Mouse (Mus musculus): ENCODE measurements at regions not wholly inside any gene's neighbourhood (a gene's known extent, or its start where the extent isn't known, plus 50 kb on each side); places are given as distances from the start of the nearest gene placed in this dataset.

DNA sequence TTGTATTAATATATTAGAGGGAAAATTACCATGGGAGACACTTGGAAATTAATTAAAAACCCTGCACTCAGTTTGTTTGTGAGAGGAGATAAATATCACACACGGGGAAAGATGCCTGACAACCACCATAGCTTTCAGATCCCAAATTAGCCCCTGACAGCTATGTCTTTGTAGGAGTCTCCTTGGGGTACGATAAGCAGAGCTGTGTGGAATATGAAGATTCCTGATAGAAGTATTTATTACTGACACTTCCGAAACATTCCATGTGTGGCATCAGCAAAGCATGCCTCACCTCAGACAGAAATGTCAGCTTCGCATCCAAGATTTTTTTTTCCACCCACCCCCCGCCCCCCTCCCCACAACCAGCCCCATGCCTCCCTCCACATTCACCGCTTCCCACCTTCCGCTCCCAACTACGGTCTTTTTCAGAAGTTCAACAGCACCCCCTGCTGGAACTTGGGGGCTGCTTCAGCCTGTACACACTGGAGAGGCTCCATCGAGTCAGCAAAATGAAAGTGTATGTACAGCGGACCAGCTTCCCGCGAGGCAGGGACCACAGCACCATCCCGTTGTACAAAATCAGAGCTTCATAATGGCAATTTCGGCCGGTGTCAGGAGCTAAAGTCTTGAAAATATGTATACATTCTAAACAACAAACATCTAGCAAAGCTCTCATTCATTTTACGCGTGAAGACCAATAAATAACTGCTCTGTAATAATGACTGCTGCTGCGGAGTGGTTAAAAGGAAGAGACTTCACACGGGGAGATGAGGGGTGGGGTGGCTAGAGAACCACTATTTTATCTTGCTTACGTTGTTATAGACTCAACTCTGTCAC lies 66.7 kb downstream of the Rwdd3 start:
- peak overlapping the region; percentile 19 for H3K4me3 ChIP-seq
- H3K4me1 ChIP-seq = peaks cover 19% of the 10 kb centered on the region
- H3K4me2 ChIP-seq (replicated peaks) = peak overlapping the region; percentile 40
- peak; percentile 98 for ATAC-seq (replicated peaks)
- H3K27me3 ChIP-seq = no peaks in the 10 kb centered on the region
- no peaks in the 10 kb centered on the region for H3K9me3 ChIP-seq
- no peaks in the 10 kb centered on the region for H3K36me3 ChIP-seq
- 23% methylated on average over 19 of the region's 20 CpGs for WGBS
- H3K9ac ChIP-seq (replicated peaks) = 0 out of 2 replicates have a peak overlapping the region, but pooled peaks have one; percentile 10
- H3K27ac ChIP-seq (replicated peaks) = peak overlapping the region; percentile 74

DNA sequence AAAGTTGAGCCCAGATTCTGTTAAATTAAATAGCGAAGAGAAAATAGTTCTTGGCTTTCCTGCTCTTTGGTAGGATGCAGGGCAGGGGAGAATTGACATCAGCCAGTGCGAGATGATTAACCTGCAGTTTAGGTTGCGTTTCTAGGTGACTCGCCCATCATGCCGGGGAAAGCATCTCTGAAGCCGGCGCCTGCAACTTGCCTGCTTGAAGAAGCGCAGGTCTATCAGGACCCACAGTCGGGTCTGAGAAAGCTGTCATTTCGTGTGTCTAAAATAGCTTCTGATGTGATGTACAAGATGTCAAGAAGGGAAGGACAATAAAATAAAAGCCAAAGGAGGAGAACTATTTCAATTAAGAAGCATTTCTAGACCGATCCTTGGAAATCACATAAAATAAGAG lies 68.6 kb downstream of the Rwdd3 start:
- no peak overlapping the region; the same call in 1 of the 2 replicates for H3K4me2 ChIP-seq (replicated peaks)
- no peaks in the 10 kb centered on the region for H3K9me3 ChIP-seq
- H3K27me3 ChIP-seq = no peaks in the 10 kb centered on the region
- H3K27ac ChIP-seq (replicated peaks) = peak overlapping the region; percentile 69
- H3K36me3 ChIP-seq = no peaks in the 10 kb centered on the region
- no peak for ATAC-seq (replicated peaks)
- peaks cover 19% of the 10 kb centered on the region for H3K4me1 ChIP-seq
- H3K4me3 ChIP-seq = no peak overlapping the region
- WGBS = 60% methylated on average over 11 of the region's 11 CpGs
- no peak overlapping the region for H3K9ac ChIP-seq (replicated peaks)

DNA sequence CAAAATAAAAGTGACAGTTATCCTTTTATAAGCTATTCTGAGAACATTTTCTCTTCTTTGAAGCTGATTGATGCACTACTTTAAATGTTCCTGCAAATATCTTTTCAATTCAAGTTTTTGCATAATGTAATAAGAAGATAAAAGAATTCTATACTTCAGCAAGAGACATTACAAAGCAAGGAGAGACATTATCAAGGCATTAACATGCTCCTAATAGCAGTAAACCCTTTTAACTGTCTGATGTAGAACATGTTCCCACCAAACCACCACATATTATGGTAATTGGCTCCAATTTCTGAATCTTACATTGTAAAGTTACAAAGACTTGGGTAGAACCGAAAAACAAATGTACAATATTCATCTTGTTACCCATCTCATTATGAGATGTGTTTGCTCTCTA lies 69.4 kb downstream of the Rwdd3 start:
- no peak for ATAC-seq (replicated peaks)
- no peak overlapping the region for H3K4me2 ChIP-seq (replicated peaks)
- H3K4me3 ChIP-seq = no peak overlapping the region
- 59% methylated on average over 1 of the region's 1 CpGs for WGBS
- no peaks in the 10 kb centered on the region for H3K27me3 ChIP-seq
- peaks cover 19% of the 10 kb centered on the region for H3K4me1 ChIP-seq
- H3K36me3 ChIP-seq = no peaks in the 10 kb centered on the region
- no peaks in the 10 kb centered on the region for H3K9me3 ChIP-seq
- peak overlapping the region; percentile 69 for H3K27ac ChIP-seq (replicated peaks)
- no peak overlapping the region for H3K9ac ChIP-seq (replicated peaks)

- Histone ChIP-seq H3K27ac (replicated peaks) (no peak overlapping the region), H3K4me3 (no peak overlapping the region), H3K36me3 (no peaks in the 10 kb centered on the region), H3K4me2 (replicated peaks) (no peak overlapping the region), H3K9me3 (no peaks in the 10 kb centered on the region), H3K4me1 (peaks cover 19% of the 10 kb centered on the region), H3K27me3 (no peaks in the 10 kb centered on the region), H3K9ac (replicated peaks) (no peak overlapping the region)
- no peak for ATAC-seq (replicated peaks)
- 42% methylated on average over 8 of the region's 8 CpGs for WGBS
Measured at GRCm38 (mm10) chr3:121100211-121100860, 71.2 kb downstream of the Rwdd3 start.

DNA sequence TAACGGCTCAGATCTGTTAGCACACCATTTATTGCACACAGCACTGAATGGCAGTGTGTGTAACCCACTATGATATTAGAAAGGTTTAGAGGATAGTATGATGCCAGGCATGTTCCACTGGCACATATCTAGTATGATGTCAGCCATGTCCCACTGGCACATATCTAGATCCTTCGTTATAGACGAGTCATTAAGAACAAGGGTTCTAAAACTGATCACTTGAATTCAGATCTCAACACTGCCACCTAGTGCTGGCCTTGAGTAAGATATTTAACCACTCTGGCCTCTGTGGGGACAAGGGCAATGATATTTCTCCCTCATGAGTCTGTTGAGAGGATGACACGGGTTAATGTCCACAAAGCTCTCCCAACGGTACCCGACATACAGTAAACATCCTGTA lies 78.0 kb downstream of the Rwdd3 start:
- H3K4me2 ChIP-seq (replicated peaks) = no peak overlapping the region
- H3K27me3 ChIP-seq = no peaks in the 10 kb centered on the region
- 0 out of 2 replicates have a peak, but pooled peaks cover 3% of the 10 kb centered on the region for H3K4me1 ChIP-seq
- no peak overlapping the region for H3K9ac ChIP-seq (replicated peaks)
- WGBS = 46% methylated on average over 6 of the region's 6 CpGs
- 0 out of 2 replicates have a peak, but pooled peaks have one; percentile 11 for ATAC-seq (replicated peaks)
- no peak overlapping the region for H3K4me3 ChIP-seq
- H3K27ac ChIP-seq (replicated peaks) = no peak overlapping the region
- H3K9me3 ChIP-seq = no peaks in the 10 kb centered on the region
- no peaks in the 10 kb centered on the region for H3K36me3 ChIP-seq

GRCm38 (mm10) chr3:121088724-121089123 lies 82.8 kb downstream of the Rwdd3 start:
- H3K9me3 ChIP-seq = no peaks in the 10 kb centered on the region
- no peak overlapping the region for H3K4me3 ChIP-seq
- no peaks in the 10 kb centered on the region for H3K36me3 ChIP-seq
- H3K4me1 ChIP-seq = 0 out of 2 replicates have a peak, but pooled peaks cover 4% of the 10 kb centered on the region
- ATAC-seq (replicated peaks) = no peak
- WGBS = 52% methylated on average over 5 of the region's 5 CpGs
- no peak overlapping the region for H3K27ac ChIP-seq (replicated peaks)
- H3K27me3 ChIP-seq = no peaks in the 10 kb centered on the region
- no peak overlapping the region for H3K9ac ChIP-seq (replicated peaks)
- H3K4me2 ChIP-seq (replicated peaks) = no peak overlapping the region

- no peak overlapping the region for H3K4me2 ChIP-seq (replicated peaks)
- 76% methylated on average over 5 of the region's 5 CpGs for WGBS
- H3K36me3 ChIP-seq = no peaks in the 10 kb centered on the region
- H3K27me3 ChIP-seq = no peaks in the 10 kb centered on the region
- no peaks in the 10 kb centered on the region for H3K9me3 ChIP-seq
- ATAC-seq (replicated peaks) = no peak
- H3K4me3 ChIP-seq = no peak overlapping the region
- no peaks in the 10 kb centered on the region for H3K4me1 ChIP-seq
- H3K27ac ChIP-seq (replicated peaks) = no peak overlapping the region
- H3K9ac ChIP-seq (replicated peaks) = no peak overlapping the region
Measured at GRCm38 (mm10) chr3:121068676-121069075, 102.8 kb downstream of the Rwdd3 start.

DNA sequence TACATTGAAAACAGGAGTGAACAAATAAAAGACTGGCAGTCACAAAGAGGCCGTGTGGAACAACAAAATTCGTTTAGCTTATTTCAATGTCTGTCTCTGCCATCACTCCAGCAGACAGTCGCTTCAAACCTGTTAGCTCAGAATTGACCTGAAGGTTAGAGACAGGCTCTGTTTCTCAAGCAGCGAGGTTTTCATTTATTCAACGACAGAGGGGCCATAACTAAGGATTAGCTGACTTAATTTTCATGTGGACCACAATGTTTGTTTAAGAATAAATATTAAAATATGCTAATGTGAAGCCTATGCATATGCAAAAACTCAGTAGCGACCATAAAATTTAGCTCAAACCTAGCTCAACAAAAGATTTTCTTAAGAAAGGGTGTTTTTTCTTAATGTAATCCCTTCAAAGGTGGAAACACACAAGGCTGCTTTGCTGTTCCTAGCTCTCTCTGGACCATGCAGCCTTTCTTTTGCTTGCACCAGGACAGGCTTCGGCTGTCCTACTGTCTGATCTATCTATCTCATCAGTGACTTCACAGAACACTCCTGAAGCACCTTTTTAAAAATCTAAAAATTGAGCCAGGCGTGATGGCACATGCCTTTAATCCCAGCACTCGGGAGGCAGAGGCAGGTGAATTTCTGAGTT lies 135.5 kb downstream of the Rwdd3 start:
- Histone ChIP-seq H3K4me2 (replicated peaks) (no peak overlapping the region), H3K9me3 (no peaks in the 10 kb centered on the region), H3K9ac (replicated peaks) (no peak overlapping the region), H3K36me3 (no peaks in the 10 kb centered on the region), H3K27ac (replicated peaks) (peak overlapping the region; percentile 42; the same call in 1 of the 2 replicates), H3K27me3 (no peaks in the 10 kb centered on the region), H3K4me3 (no peak overlapping the region), H3K4me1 (no peaks in the 10 kb centered on the region; the same call in 1 of the 2 replicates)
- 34% methylated on average over 9 of the region's 9 CpGs for WGBS
- ATAC-seq (replicated peaks) = peak; percentile 53

DNA sequence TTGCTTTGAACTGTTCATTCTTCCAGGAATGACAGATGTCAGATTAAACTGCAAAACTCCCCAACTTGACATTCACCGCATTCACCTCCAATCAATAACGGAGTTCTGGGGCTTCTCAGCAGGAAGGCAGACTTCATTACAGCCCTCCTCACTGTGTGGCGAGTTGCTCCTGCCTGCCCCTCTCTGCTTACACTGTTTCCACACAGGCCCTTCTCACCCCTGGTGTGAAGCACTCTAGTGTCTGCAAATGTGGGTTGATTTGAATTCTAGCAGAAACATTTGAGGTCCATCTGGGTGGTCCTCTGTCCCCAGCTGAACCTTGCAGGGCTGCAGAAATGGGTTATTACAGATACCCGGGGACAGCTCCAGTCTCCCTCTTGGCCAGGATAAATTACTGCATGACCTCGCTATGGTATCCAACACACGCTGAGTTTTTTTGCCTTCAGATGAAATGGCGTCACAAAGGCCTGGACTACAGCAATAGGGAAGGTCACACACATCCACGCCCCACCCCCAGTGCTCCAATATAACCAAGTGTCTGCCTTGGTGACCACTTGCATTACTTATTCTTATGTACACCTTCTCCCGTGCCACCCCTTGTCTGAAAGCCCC lies 145.8 kb downstream of the Rwdd3 start:
- peaks cover 4% of the 10 kb centered on the region; the same call in 1 of the 2 replicates for H3K4me1 ChIP-seq
- 40% methylated on average over 9 of the region's 9 CpGs for WGBS
- H3K27ac ChIP-seq (replicated peaks) = no peak overlapping the region
- H3K4me2 ChIP-seq (replicated peaks) = no peak overlapping the region
- H3K9me3 ChIP-seq = no peaks in the 10 kb centered on the region
- H3K4me3 ChIP-seq = no peak overlapping the region
- no peak overlapping the region for H3K9ac ChIP-seq (replicated peaks)
- no peaks in the 10 kb centered on the region for H3K27me3 ChIP-seq
- peak; percentile 46 for ATAC-seq (replicated peaks)
- no peaks in the 10 kb centered on the region for H3K36me3 ChIP-seq

- H3K4me1 ChIP-seq = peaks cover 4% of the 10 kb centered on the region; the same call in 1 of the 2 replicates
- H3K4me3 ChIP-seq = no peak overlapping the region
- H3K27ac ChIP-seq (replicated peaks) = no peak overlapping the region
- no peak overlapping the region for H3K9ac ChIP-seq (replicated peaks)
- H3K9me3 ChIP-seq = no peaks in the 10 kb centered on the region
- no peaks in the 10 kb centered on the region for H3K36me3 ChIP-seq
- H3K27me3 ChIP-seq = no peaks in the 10 kb centered on the region
- no peak overlapping the region for H3K4me2 ChIP-seq (replicated peaks)
- WGBS = 43% methylated on average over 8 of the region's 8 CpGs
- ATAC-seq (replicated peaks) = no peak
Measured at GRCm38 (mm10) chr3:121024810-121025209, 146.7 kb downstream of the Rwdd3 start.

- WGBS = 82% methylated on average over 4 of the region's 4 CpGs
- H3K9ac ChIP-seq (replicated peaks) = no peak overlapping the region
- peak; percentile 66; the same call in 1 of the 2 replicates for ATAC-seq (replicated peaks)
Measured at GRCm38 (mm10) chr3:121021126-121021848, 150.2 kb downstream of the Rwdd3 start.

More at GRCm38 (mm10) chr3:121021126-121021848, 150.2 kb downstream of the Rwdd3 start:
- Histone ChIP-seq H3K36me3 (no peaks in the 10 kb centered on the region), H3K4me2 (replicated peaks) (no peak overlapping the region), H3K4me1 (peaks cover 4% of the 10 kb centered on the region; the same call in 1 of the 2 replicates), H3K27ac (replicated peaks) (no peak overlapping the region), H3K9me3 (no peaks in the 10 kb centered on the region), H3K27me3 (no peaks in the 10 kb centered on the region), H3K4me3 (no peak overlapping the region)

Measured in forebrain, embryonic 15.5 days (tissue).